Mouse (Mus musculus) heart, embryonic 10.5 days (tissue): ENCODE measurements at regions not wholly inside any gene's neighbourhood (a gene's known extent, or its start where the extent isn't known, plus 50 kb on each side); places are given as distances from the start of the nearest gene placed in this dataset.

Source experiments
- DNase-seq: peaks from one replicate; pipeline ENCODE4 v3.0.0-alpha.2; 2017; ENCODE audit warnings: low spot score
- H3K27ac ChIP-seq: fragments of 300-500 bp; sonication (generic); 2 replicates; pipeline ENCODE4 v1.5.1; 2016; ENCODE audit warnings: mild to moderate bottlenecking
- H3K27me3 ChIP-seq: fragments of 300-500 bp; sonication (generic); 2 replicates; pipeline ENCODE4 v1.6.1; 2016; ENCODE audit warnings: mild to moderate bottlenecking; ENCODE audit not compliant: poor library complexity, insufficient read depth, severe bottlenecking
- H3K36me3 ChIP-seq: fragments of 300-500 bp; sonication (generic); 2 replicates; pipeline ENCODE4 v1.6.1; 2016; ENCODE audit warnings: mild to moderate bottlenecking, moderate library complexity
- H3K4me1 ChIP-seq: fragments of 300-500 bp; sonication (generic); 2 replicates; pipeline ENCODE4 v1.6.1; 2016; ENCODE audit warnings: mild to moderate bottlenecking
- H3K4me3 ChIP-seq: fragments of 300-500 bp; sonication (generic); 2 replicates; pipeline ENCODE4 v1.5.1; 2016; ENCODE audit warnings: mild to moderate bottlenecking, moderate library complexity
- H3K9me3 ChIP-seq: fragments of 300-500 bp; sonication (generic); 2 replicates; pipeline ENCODE4 v1.6.1; 2016; ENCODE audit warnings: mild to moderate bottlenecking, moderate library complexity
- WGBS: fragments of 180-500 bp; shearing (Covaris S2); methylation state at CpG from one replicate; pipeline ENCODE4 v1.1.7; 2016; 5-methylcytosine and 5-hydroxymethylcytosine counted together

DNA sequence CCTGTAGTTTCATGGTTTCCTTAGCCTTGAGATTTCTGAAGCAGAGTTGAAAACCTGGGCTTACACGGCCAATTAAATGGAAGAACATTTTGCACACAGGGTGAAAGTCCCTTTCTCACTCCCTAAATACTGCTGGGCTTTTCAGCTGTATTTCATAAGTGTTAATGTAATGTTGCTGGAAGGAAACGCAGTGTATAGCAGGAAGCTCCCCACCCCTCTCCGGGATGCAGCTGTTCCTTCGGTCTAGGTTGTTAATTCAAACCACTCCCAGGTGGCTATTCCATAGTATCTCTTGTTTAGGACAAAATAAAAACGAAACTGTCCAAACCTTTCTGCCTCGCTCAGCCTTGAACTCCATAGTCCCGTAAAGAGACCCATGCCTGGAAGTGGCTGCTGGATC lies 269.4 kb upstream of the Habp2 start:
- H3K27me3 ChIP-seq = peaks cover 15% of the 10 kb centered on the region; the same call in 1 of the 2 replicates
- H3K4me3 ChIP-seq = no peak overlapping the region
- DNase-seq = no peak
- no peaks in the 10 kb centered on the region for H3K9me3 ChIP-seq
- H3K36me3 ChIP-seq = no peaks in the 10 kb centered on the region
- H3K27ac ChIP-seq = no peak overlapping the region
- H3K4me1 ChIP-seq = 0 out of 2 replicates have a peak, but pooled peaks cover 4% of the 10 kb centered on the region
- WGBS = 77% methylated on average over 7 of the region's 7 CpGs

DNA sequence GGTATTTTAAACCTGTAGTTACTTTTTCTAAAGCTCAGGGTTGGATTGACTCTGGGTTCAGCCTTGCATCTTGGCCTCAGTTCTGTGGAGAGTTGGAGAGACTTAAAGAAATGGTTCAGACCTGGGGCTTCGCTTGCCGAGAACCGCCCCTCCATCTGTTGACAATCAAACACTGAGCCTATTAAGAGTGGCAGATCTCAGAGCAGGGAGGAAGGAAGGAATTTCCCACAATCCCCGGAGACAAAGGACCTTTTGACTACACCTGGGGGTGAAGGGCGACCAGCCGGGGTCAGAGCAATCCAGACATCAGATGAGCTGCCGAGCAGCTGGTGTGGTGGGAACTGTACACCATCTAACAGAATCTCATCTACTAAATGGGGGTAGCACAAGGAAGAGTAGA lies 267.8 kb upstream of the Habp2 start:
- Histone ChIP-seq H3K4me1 (0 out of 2 replicates have a peak, but pooled peaks cover 6% of the 10 kb centered on the region), H3K36me3 (no peaks in the 10 kb centered on the region), H3K27me3 (peaks cover 15% of the 10 kb centered on the region; the same call in 1 of the 2 replicates), H3K9me3 (no peaks in the 10 kb centered on the region), H3K4me3 (no peak overlapping the region), H3K27ac (no peak overlapping the region)
- no peak for DNase-seq
- 58% methylated on average over 7 of the region's 7 CpGs for WGBS

DNA sequence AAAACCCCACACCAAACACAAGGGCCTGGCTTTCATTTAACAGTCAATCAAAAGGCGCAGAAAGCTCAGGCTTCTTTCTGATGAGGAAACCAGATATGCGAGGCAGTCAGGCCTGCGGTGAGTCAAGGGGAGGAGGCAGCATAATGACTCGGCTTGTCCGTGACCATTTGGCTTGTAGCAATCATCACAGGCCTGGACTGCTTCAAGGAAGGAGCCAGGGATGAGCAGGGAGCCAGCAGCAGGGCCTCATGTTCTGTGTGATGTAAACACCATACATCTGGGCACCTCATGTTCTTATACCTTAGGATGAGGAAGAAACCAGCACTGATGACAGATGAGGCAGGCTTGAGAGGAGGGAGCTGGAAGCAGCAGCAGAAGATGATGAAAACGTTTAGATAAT lies 264.6 kb upstream of the Habp2 start:
- no peak overlapping the region for H3K4me3 ChIP-seq
- no peaks in the 10 kb centered on the region for H3K9me3 ChIP-seq
- H3K36me3 ChIP-seq = no peaks in the 10 kb centered on the region
- H3K4me1 ChIP-seq = 0 out of 2 replicates have a peak, but pooled peaks cover 6% of the 10 kb centered on the region
- WGBS = 21% methylated on average over 6 of the region's 6 CpGs
- no peak for DNase-seq
- peaks cover 4% of the 10 kb centered on the region for H3K27me3 ChIP-seq
- H3K27ac ChIP-seq = no peak overlapping the region

DNA sequence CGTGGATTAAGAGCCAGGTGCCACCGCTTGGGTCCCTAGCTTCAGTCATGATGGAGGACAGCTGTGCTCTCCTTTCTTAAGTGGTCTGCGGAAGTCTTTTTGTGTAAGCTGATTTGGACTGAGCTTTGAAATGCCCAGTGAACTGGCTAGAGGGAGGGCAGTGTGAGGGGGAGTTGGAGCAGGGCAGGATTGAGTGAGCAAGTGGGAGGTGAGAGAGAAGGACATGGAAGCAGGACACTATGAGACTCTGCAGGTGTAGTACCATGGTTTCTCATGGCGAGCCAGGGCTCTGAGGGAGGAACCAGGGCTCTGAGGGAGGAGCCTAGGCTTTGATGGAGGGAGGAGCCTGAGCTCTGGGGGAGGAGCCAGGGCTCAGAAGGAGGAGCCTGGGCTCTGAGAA lies 262.3 kb upstream of the Habp2 start:
- Histone ChIP-seq H3K27me3 (peaks cover 4% of the 10 kb centered on the region), H3K27ac (no peak overlapping the region), H3K4me3 (no peak overlapping the region), H3K9me3 (no peaks in the 10 kb centered on the region), H3K4me1 (peaks cover 12% of the 10 kb centered on the region), H3K36me3 (no peaks in the 10 kb centered on the region)
- 81% methylated on average over 4 of the region's 4 CpGs for WGBS
- DNase-seq = no peak

DNA sequence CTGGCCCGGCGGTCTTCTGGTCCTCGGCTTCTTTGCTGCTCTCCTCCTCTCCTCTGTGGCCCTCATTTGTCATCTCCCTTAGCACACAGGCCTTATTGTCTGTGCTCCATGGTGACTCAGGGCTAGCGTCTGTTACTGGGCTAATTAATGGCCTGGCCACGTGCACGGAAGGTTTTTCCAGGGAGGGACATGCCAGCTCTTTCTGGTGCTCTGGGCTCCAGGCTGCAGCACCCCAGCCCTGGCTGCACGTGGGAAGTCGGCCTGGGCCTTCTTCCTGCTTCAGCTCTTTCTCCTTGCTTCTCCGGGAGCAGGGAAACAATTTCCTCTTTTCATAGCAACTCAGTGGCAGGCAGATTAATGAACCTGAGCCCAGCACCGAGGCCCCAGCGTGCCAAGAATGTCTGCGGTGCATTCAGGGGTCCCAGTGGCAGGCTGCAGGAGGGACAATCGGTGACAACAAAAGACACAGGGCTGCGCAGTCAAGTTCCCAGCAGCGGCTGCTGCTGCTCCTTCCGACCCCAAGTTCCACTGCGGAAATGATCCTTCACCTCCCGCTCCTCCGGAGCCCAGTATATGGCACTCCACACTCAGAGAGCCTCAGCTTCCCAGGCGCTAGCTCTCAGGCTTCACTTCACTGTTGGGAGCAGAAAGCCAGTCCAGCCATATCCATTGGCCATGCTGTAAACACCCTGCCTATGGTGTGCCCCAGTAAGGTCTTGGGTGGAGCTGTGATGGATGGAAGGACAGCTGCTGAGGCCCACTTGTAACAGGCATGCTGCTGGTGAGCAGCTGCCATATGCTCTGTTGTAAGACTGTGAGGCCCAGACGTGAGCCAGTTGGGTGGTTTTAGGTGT lies 257.3 kb upstream of the Habp2 start:
- Histone ChIP-seq H3K4me1 (peaks cover 13% of the 10 kb centered on the region), H3K9me3 (no peaks in the 10 kb centered on the region), H3K4me3 (no peak overlapping the region), H3K36me3 (no peaks in the 10 kb centered on the region), H3K27me3 (no peaks in the 10 kb centered on the region; the same call in 1 of the 2 replicates), H3K27ac (peak overlapping the region; percentile 78)
- DNase-seq = no peak
- WGBS = 46% methylated on average over 21 of the region's 21 CpGs

DNA sequence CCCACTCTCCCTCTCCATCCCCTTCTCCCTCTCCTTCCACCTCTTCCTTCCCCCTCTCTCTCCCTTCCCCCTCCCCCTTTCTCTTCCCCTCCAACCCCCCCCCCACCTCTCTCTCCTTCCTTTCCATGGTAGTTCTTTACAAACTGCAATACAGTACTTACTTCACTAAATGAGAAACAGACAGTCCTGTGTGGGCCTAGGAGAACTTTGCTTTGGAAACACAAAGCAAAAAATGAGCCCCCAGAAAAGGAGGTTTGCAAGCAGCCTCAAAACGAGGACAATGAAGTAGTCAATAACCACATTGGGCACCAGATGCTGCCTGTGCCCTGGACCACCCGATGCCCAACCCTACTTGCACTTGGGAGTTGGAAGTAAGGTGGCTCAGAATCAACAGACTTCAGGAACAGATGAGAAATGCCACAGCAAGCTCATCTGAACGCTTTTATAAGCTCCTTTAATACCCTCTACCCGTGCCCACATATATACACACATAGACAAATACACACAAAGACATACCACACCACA lies 256.5 kb upstream of the Habp2 start:
- DNase-seq = no peak
- Histone ChIP-seq H3K4me3 (no peak overlapping the region), H3K9me3 (no peaks in the 10 kb centered on the region), H3K4me1 (peaks cover 13% of the 10 kb centered on the region), H3K36me3 (no peaks in the 10 kb centered on the region), H3K27ac (no peak overlapping the region; the same call in 1 of the 2 replicates), H3K27me3 (no peaks in the 10 kb centered on the region)
- 75% methylated on average over 4 of the region's 4 CpGs for WGBS

DNA sequence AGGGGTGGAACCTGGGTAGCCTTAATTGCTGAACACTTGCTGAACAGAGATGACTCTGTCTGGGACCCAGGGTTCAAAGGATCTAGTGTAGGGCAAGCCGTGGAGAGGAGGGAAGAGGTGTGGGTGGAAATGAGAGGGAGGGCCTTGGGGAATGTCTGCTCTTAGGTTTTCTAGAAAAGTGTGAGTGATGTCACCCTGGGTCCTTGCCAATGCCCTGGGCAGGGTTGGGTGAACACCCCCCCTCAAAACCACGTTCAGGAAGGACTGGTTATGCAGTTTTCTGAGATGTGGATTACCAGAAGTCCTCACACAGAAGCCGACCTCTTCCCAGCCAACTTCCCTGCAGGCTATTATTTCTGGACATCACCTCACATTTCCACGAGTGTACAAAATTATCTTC lies 252.4 kb upstream of the Habp2 start:
- H3K4me3 ChIP-seq = no peak overlapping the region
- 62% methylated on average over 4 of the region's 4 CpGs for WGBS
- DNase-seq = no peak
- no peaks in the 10 kb centered on the region for H3K9me3 ChIP-seq
- peaks cover 8% of the 10 kb centered on the region for H3K4me1 ChIP-seq
- H3K36me3 ChIP-seq = no peaks in the 10 kb centered on the region
- no peak overlapping the region for H3K27ac ChIP-seq
- H3K27me3 ChIP-seq = no peaks in the 10 kb centered on the region

DNA sequence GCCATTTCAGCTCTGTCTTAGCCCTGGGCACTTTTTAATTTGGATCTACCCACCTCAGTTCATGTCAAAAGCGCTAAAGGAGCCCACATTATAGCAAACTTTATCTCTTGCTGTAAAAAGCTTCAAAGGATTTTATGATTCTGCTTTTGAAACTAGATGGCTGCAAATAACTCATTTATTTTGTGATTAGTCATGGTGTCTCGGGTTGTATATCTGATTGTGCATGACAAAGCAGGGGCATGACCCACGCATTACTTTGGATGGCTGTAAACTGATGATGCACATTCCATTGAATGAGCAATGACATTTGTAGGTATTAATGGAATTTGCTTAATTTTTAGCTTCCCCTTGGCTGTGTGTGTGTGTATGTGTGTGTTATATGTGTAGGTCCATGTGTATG lies 249.4 kb upstream of the Habp2 start:
- 84% methylated on average over 3 of the region's 3 CpGs for WGBS
- Histone ChIP-seq H3K9me3 (no peaks in the 10 kb centered on the region), H3K27ac (no peak overlapping the region), H3K27me3 (peaks cover 5% of the 10 kb centered on the region; the same call in 1 of the 2 replicates), H3K4me1 (no peaks in the 10 kb centered on the region), H3K36me3 (no peaks in the 10 kb centered on the region), H3K4me3 (no peak overlapping the region)
- DNase-seq = no peak

DNA sequence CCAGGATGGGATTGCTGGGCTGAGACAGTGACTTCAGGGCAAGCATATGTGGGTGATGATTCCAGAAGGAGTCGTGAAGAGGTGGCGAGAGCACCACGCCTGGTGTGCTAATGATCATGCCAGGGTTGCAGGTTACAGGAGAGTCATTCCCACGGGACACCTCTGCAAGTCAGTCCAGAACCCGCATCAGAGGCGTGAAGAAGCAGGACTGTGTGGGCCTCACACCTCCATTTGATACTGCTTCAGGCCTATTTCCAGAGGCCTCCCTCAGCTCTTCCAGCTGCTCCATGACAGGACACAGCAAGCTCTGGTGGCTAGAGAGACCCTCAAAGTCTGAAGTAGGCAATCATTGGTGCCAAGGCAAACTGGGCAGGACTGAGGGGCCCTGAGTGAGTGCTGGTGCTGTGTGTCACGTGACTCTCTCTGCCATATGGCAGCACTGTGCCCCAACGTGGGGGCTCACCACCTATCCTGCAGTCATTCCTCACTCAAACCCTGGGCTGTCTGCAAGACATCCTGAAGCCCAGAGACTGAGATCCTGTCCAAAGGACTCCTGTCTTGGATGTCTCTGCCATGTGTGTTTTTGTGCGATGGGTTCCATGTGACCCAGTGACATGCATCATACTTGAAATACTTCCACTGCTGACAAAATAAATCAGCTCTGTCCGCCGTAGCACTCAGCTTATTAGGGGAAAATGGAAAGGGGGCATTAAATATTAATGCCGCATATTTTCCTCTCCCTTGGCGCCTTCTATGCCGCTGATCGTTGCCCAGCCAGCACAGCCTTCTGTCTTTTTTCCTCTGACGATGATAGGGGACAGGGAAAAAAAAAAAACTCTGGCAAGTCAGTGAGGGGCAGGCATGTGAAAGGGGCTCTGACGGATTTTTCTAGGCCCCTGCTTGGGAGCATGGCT lies 247.6 kb upstream of the Habp2 start:
- peak; percentile 60 for DNase-seq
- Histone ChIP-seq H3K4me3 (no peak overlapping the region), H3K36me3 (no peaks in the 10 kb centered on the region), H3K27ac (no peak overlapping the region), H3K27me3 (peaks cover 5% of the 10 kb centered on the region; the same call in 1 of the 2 replicates), H3K9me3 (no peaks in the 10 kb centered on the region), H3K4me1 (no peaks in the 10 kb centered on the region)
- 78% methylated on average over 17 of the region's 17 CpGs for WGBS

DNA sequence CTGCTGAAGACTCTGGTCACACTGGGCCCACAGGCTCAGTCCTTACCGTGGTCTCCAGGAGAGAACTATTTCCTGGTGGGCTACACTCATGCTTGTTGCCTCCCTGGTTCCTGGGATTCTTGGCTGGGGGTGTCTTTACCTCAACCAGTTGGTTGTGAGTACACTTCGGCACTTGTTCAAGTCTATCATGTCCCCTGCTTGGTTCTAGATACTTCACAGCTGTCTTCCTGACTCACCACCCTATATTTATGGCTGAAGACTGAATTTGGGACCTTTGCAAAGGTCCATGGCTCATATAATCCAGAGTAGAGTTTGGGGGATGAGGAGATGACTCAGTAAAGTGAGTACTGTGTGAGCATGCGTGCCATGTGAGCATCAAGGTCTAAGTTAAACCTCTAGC lies 245.0 kb upstream of the Habp2 start:
- no peak for DNase-seq
- H3K27ac ChIP-seq = no peak overlapping the region
- WGBS = 86% methylated on average over 3 of the region's 3 CpGs
- H3K4me1 ChIP-seq = no peaks in the 10 kb centered on the region
- H3K9me3 ChIP-seq = no peaks in the 10 kb centered on the region
- H3K4me3 ChIP-seq = no peak overlapping the region
- H3K27me3 ChIP-seq = peaks cover 5% of the 10 kb centered on the region; the same call in 1 of the 2 replicates
- no peaks in the 10 kb centered on the region for H3K36me3 ChIP-seq

DNA sequence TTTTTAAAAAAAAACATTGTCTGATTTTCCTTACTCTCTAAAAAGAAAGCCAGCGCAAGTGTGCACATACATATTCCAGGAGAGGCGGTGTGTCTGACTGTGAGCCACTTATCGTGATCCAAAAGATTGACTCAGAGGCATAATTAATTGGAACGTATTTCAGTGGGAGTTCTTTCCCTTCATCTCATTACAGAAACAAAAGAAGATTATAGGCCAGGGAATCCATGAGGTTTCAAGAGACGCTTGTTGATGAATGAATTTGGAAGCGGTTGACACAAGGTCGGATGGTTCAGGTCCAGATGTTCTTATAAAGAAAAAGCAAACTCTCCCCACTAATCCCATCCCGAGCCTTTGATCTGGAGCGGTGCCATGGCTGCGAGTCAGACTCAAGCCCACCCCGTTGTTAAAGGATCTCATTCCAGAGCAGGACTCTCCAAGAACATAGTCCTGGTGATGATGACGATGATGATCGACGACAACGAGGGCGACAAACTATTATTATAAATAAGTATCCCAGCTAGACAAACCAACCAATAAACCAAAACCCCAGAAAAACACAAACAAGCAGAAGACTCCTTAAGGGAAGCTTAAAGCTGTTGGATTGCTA lies 240.1 kb upstream of the Habp2 start:
- no peak for DNase-seq
- WGBS = 86% methylated on average over 16 of the region's 16 CpGs
- no peaks in the 10 kb centered on the region for H3K9me3 ChIP-seq
- H3K4me1 ChIP-seq = no peaks in the 10 kb centered on the region
- no peak overlapping the region for H3K4me3 ChIP-seq
- no peaks in the 10 kb centered on the region for H3K27me3 ChIP-seq
- no peak overlapping the region for H3K27ac ChIP-seq
- H3K36me3 ChIP-seq = no peaks in the 10 kb centered on the region

DNA sequence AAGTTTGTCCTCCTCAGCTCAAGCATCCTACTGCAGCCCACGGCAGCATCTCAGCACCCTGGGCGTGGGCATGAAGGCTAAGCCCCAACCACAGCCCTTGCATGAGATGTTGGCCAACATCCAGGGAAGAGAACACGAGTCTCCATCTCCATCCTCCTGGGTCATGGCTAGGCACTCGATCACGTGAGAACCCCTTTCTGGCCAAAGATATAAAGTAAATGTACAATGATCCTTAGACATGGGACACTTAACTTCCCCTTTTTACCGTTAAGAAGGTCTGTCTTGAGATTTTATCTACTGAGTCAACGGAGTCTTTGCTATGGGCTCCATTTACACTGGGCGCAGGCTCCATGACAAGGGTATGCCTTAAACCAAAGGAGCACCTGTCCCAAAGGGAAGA lies 232.8 kb upstream of the Habp2 start:
- Histone ChIP-seq H3K27ac (no peak overlapping the region), H3K36me3 (no peaks in the 10 kb centered on the region), H3K27me3 (no peaks in the 10 kb centered on the region), H3K4me1 (no peaks in the 10 kb centered on the region), H3K4me3 (no peak overlapping the region), H3K9me3 (no peaks in the 10 kb centered on the region)
- 85% methylated on average over 8 of the region's 8 CpGs for WGBS
- DNase-seq = no peak
